Mouse (Mus musculus) C2C12 (cell line): ENCODE measurements at regions not wholly inside any gene's neighbourhood (a gene's known extent, or its start where the extent isn't known, plus 50 kb on each side); places are given as distances from the start of the nearest gene placed in this dataset.

Experiments
- H3K27me3 ChIP-seq: one replicate; pipeline ENCODE4 v1.6.1; 2011; ENCODE audit not compliant: control insufficient read depth, insufficient read depth, insufficient read length
- H3K36me3 ChIP-seq: one replicate; pipeline ENCODE4 v1.6.1; 2011; ENCODE audit not compliant: control insufficient read depth, insufficient read depth
- H3K4me3 ChIP-seq: one replicate; pipeline ENCODE4 v1.5.1; 2011; ENCODE audit warnings: mild to moderate bottlenecking, control low read depth; ENCODE audit not compliant: poor library complexity, insufficient read depth, severe bottlenecking
- H3K79me2 ChIP-seq: one replicate; pipeline ENCODE4 v1.6.1; 2011; ENCODE audit not compliant: control insufficient read depth, insufficient read depth
- H3K79me3 ChIP-seq: one replicate; pipeline ENCODE4 v1.6.1; 2011; ENCODE audit warnings: low read depth, control low read depth
- H3ac ChIP-seq: one replicate; pipeline ENCODE3; 2011; ENCODE audit warnings: low read depth; ENCODE audit not compliant: control insufficient read depth, insufficient read length
- CEBPB ChIP-seq: IDR thresholded peaks from one replicate; pipeline ENCODE4 v1.6.1; 2011; ENCODE audit warnings: low read depth, mild to moderate bottlenecking, control low read depth, moderate library complexity
- CTCF ChIP-seq: IDR thresholded peaks from one replicate; pipeline ENCODE4 v1.5.1; 2011; ENCODE audit not compliant: control insufficient read depth, insufficient read depth, insufficient read length
- FOSL1 ChIP-seq: IDR thresholded peaks from one replicate; pipeline ENCODE4 v1.8.0; 2011; ENCODE audit warnings: mild to moderate bottlenecking, low read length; ENCODE audit not compliant: poor library complexity, insufficient read depth, severe bottlenecking
- MAX ChIP-seq: IDR thresholded peaks from one replicate; pipeline ENCODE4 v1.6.1; 2011; ENCODE audit warnings: mild to moderate bottlenecking, control low read depth
- MYOD1 ChIP-seq: IDR thresholded peaks from one replicate; pipeline ENCODE4 v1.6.1; 2011; ENCODE audit warnings: low read depth; ENCODE audit not compliant: control insufficient read depth, insufficient read length
- MYOG ChIP-seq: IDR thresholded peaks from one replicate; pipeline ENCODE4 v1.6.1; 2011; ENCODE audit not compliant: control insufficient read depth, insufficient read length; ENCODE audit errors: extremely low read depth
- USF1 ChIP-seq: IDR thresholded peaks from one replicate; pipeline ENCODE4 v1.6.1; 2011; ENCODE audit warnings: low read depth, mild to moderate bottlenecking, control low read depth, moderate library complexity

DNA sequence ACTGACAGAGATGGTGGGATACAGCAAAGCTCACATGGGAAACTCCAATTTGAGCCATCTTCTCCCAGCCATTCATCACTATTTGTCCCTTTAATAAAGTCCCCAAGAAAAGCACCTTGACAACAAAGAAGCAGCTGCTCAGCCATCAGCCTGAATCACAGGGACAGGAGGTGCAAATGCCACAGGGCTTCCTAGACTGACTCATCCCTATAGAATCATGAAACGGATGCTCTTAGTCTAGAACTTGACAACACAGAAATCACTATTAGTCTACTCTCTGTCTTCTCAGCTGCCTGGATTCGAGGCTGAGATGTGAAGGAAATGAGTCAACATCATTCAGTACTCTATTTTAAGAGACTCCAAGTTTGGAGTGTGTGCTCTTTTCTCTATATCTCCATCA is 365.4 kb upstream of the Gm10306 start:
- Histone ChIP-seq H3K36me3 (no peaks in the 10 kb centered on the region), H3K79me2 (no peaks in the 10 kb centered on the region), H3K27me3 (no peaks in the 10 kb centered on the region), H3ac (no peak overlapping the region), H3K79me3 (no peaks in the 10 kb centered on the region), H3K4me3 (no peak overlapping the region)
- TF ChIP-seq MYOD1 (peak; percentile 60), CTCF (no peak)

DNA sequence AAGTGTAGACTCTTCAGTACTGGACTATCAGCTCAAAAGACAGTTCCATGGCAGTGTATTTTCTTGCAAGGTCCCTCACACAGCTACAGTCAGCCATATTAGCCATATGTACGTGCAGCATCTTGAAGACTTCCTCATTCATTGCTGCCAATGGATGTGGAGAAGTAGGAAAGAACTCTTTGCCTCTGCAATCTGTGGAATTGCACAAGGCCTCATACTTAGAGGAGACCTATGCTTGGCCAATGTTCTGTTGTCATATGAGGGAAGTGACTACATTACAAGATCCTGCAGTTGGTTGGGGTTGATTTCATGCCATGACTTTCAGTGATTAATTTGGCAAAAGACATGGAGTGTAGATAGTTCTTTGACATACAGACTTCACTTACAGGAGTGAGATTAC is 340.1 kb upstream of the Gm10306 start:
- Histone ChIP-seq H3ac (no peak overlapping the region), H3K79me3 (no peaks in the 10 kb centered on the region)
- no peak for TF ChIP-seq MYOD1
- no peak for TF ChIP-seq FOSL1
- no peak for TF ChIP-seq CTCF
- TF ChIP-seq MYOG, result no peak
- TF ChIP-seq MAX, result no peak
- TF ChIP-seq CEBPB, result no peak
- TF ChIP-seq USF1, result no peak

DNA sequence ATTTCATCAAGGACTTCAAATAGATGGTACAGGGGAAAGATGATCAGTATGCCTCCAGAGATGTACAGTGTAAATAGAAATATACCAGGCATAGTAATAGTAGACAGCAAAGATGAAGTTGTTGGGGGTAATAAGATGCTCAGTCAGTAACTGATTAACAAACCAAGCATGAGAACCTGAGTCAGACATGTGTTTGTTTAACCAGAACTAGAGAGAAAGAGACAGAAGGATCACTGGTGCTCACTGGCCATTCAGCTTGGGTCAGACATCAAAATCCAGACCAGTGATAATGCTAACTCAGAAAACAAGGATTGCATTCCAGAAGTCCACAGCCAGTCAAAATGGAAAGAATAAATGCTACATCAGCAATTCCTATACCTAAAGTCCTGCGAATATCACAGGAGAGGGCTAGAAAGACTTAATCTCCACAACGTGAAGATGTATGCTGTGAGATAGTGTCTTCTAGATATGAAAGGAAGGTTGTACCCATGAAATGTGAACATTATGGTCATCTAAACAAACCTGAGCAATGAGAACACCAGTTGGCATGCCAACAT is 320.6 kb upstream of the Gm10306 start:
- Histone ChIP-seq H3K27me3 (no peaks in the 10 kb centered on the region), H3K79me2 (no peaks in the 10 kb centered on the region), H3K4me3 (no peak overlapping the region), H3K36me3 (no peaks in the 10 kb centered on the region), H3ac (no peak overlapping the region), H3K79me3 (no peaks in the 10 kb centered on the region)
- no peak for TF ChIP-seq MAX

More for the DNA sequence above, 340.1 kb upstream of the Gm10306 start:
- Histone ChIP-seq H3K27me3 (no peaks in the 10 kb centered on the region), H3K4me3 (no peak overlapping the region), H3K36me3 (no peaks in the 10 kb centered on the region), H3K79me2 (no peaks in the 10 kb centered on the region)

DNA sequence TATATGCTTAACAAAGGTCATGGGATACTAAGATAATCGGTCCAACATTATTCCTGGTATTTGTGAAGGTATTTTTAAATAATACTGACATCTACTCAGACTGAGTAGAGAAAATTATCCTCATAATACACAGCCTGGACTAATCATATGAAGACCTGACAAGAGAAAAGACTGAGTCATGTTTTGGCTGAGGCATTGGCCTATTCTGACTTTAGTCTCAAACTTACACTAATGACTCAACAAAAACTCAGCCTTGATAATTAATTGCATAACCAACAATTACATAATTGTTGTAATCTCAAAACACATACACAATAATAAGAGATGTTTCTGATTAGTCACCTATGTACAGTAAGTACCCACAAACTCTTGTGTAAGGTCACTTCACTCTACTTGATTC is 300.3 kb upstream of the Gm10306 start:
- Histone ChIP-seq H3K79me2 (no peaks in the 10 kb centered on the region), H3K4me3 (no peak overlapping the region), H3K36me3 (no peaks in the 10 kb centered on the region), H3K27me3 (no peaks in the 10 kb centered on the region), H3K79me3 (no peaks in the 10 kb centered on the region), H3ac (no peak overlapping the region)
- no peak for TF ChIP-seq CEBPB
- TF ChIP-seq MYOD1, result no peak
- TF ChIP-seq MAX, result no peak
- no peak for TF ChIP-seq USF1
- no peak for TF ChIP-seq FOSL1
- TF ChIP-seq MYOG, result no peak

DNA sequence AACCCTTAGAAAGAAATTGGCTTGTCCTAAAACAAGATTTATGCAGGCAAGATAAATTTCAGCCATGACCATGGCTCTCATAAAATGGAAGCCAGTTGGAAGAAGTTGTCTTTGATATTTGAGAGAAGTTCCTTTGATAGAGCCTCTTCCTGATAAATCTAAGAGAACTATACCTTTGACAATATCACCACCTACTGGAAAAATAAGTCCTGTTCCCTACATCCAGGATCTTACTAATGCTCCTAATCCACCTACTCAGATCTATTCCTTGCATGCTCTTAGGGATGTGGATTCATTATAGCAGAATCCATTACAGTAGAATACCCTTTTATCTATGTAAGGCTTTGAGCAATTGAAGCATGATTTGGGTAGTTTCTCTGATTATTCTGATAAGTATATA is 295.2 kb upstream of the Gm10306 start:
- H3K79me3 ChIP-seq, result no peaks in the 10 kb centered on the region
- H3K27me3 ChIP-seq, result no peaks in the 10 kb centered on the region
- no peak for TF ChIP-seq MYOD1
- no peak for TF ChIP-seq USF1
- no peak for TF ChIP-seq CEBPB
- TF ChIP-seq MAX, result no peak
- no peak for TF ChIP-seq CTCF
- no peak for TF ChIP-seq FOSL1
- no peak for TF ChIP-seq MYOG
- no peak overlapping the region for H3K4me3 ChIP-seq
- no peak overlapping the region for H3ac ChIP-seq
- no peaks in the 10 kb centered on the region for H3K79me2 ChIP-seq
- no peaks in the 10 kb centered on the region for H3K36me3 ChIP-seq

DNA sequence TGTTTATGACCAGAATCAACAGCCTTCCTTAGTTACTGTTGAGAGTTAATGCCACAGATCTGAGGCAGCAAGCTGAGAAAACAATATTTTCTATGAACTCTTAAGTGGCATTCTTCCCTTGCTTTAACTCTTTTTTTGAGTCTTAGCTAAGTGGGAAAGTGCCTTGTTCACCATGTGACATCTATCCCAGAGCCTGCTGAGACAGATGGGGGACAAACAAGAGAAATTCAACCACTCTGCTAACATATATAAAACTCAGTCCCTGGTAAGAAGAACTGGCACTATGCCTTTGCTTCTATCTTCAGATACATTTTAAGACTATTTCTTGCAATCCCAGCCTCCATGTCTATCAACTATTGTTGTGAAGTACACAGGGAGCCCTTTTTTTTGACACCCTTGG is 274.6 kb upstream of the Gm10306 start:
- no peak overlapping the region for H3K4me3 ChIP-seq
- H3K79me3 ChIP-seq, result no peaks in the 10 kb centered on the region
- no peak overlapping the region for H3ac ChIP-seq
- H3K27me3 ChIP-seq, result no peaks in the 10 kb centered on the region
- no peaks in the 10 kb centered on the region for H3K79me2 ChIP-seq
- no peaks in the 10 kb centered on the region for H3K36me3 ChIP-seq
- TF ChIP-seq MYOG, result no peak
- TF ChIP-seq FOSL1, result no peak
- no peak for TF ChIP-seq CTCF
- no peak for TF ChIP-seq USF1
- TF ChIP-seq MAX, result no peak
- TF ChIP-seq CEBPB, result no peak
- TF ChIP-seq MYOD1, result no peak
